Mouse (Mus musculus) megakaryocyte, embryonic 14.5 days (primary cell): ENCODE data around the gene Sema5b.

Experiments used
- FLI1 ChIP-seq: IDR thresholded peaks from 2 replicates; pipeline ENCODE4 v1.6.1; 2012; ENCODE audit warnings: low read length, inconsistent platforms, mixed read lengths
- GATA1 ChIP-seq: IDR thresholded peaks from 3 replicates; pipeline ENCODE4 v1.6.1; 2012; ENCODE audit warnings: mixed read lengths, low read length, inconsistent platforms, borderline replicate concordance

DNA sequence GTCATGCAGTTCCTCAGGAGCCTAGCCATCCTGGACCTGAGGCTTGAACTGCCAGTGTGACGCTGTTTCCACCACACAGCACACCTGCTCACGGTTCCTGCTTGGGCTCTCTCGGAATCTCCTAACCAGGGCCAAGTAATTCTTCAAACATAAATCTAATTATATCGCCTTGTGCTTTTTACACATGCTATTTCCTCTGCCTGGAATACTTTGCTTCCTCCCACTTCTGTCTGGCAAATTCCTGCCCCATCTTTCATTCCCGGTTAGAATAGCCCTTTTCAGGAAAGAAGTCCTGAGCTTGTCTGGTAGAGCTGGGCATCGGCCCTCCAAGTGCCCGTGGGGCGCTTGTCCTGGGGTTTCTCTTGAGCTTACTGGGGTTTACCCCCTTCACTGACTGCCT is 3.3 kb upstream of the Sema5b start:
- TF ChIP-seq GATA1: no peak
- 0 out of 2 replicates have a peak, but pooled peaks have one; percentile 12 for TF ChIP-seq FLI1
